Mouse (Mus musculus) heart, embryonic 11.5 days (tissue): ENCODE measurements around the gene Hcn2. TPM values are rescaled to one million over a fixed set of nuclear protein-coding genes. Genes with fewer than 3 reads are reported as not detected.
A peak's percentile ranks its signal among the peaks of the same experiment; 100 is the strongest.

ENCODE experiments used
- ATAC-seq: fragments of 200-750 bp; cut with Nextera tagmentation; replicated peaks from 2 replicates; pipeline ENCODE4 v1.8.0; 2017; ENCODE audit warnings: moderate library complexity; ENCODE audit not compliant: insufficient number of reproducible peaks, low FRiP score, low TSS enrichment
- H3K27ac ChIP-seq: fragments of 300-500 bp; sonication (generic); 2 replicates; pipeline ENCODE4 v1.5.1; 2014; ENCODE audit warnings: mild to moderate bottlenecking, low read depth, low read length
- H3K27me3 ChIP-seq: fragments of 300-500 bp; sonication (generic); 2 replicates; pipeline ENCODE4 v1.6.1; 2014; ENCODE audit warnings: mild to moderate bottlenecking, low read length, mixed read lengths; ENCODE audit not compliant: control insufficient read depth, insufficient read depth
- H3K36me3 ChIP-seq: fragments of 300-500 bp; sonication (generic); 2 replicates; pipeline ENCODE4 v1.6.1; 2014; ENCODE audit warnings: mild to moderate bottlenecking, low read length, moderate library complexity, mixed read lengths; ENCODE audit not compliant: control insufficient read depth, insufficient read depth
- H3K4me1 ChIP-seq: fragments of 300-500 bp; sonication (generic); 2 replicates; pipeline ENCODE4 v1.6.1; 2014; ENCODE audit warnings: low read length; ENCODE audit not compliant: control insufficient read depth, insufficient read depth
- H3K4me2 ChIP-seq: fragments of 300-500 bp; sonication (generic); 2 replicates; pipeline ENCODE4 v1.6.1; 2014; ENCODE audit warnings: mild to moderate bottlenecking, moderate library complexity
- H3K4me3 ChIP-seq: fragments of 300-500 bp; sonication (generic); 2 replicates; pipeline ENCODE4 v1.5.1; 2014; ENCODE audit warnings: low read depth, low read length
- H3K9ac ChIP-seq: fragments of 300-500 bp; sonication (generic); 2 replicates; pipeline ENCODE4 v1.6.1; 2014; ENCODE audit warnings: mild to moderate bottlenecking, low read depth, low read length, moderate library complexity
- H3K9me3 ChIP-seq: fragments of 300-500 bp; sonication (generic); replicated peaks from 2 replicates; pipeline ENCODE4 v1.6.1; 2016; ENCODE audit warnings: low read length; ENCODE audit not compliant: control insufficient read depth
- WGBS: fragments of 180-500 bp; shearing (Covaris S2); extraction: QIAGEN DNeasy Blood & Tissue Kit; methylation state at CpG from one replicate; pipeline ENCODE4 v1.1.7; 2014; ENCODE audit not compliant: insufficient replicate concordance; 5-methylcytosine and 5-hydroxymethylcytosine counted together
- polyA plus RNA-seq: library from polyadenylated mRNA; unstranded; fragments of >200 nt; fragmentation: Nextera tagmentation; extraction: Ambion mirVana; gene quantifications from 2 replicates; pipeline ENCODE4 v1.2.1, GENCODE M21; 2014

Hcn2 gene
- polyA plus RNA-seq, 1 experiment from 2014 or later = 0.13 TPM

DNA sequence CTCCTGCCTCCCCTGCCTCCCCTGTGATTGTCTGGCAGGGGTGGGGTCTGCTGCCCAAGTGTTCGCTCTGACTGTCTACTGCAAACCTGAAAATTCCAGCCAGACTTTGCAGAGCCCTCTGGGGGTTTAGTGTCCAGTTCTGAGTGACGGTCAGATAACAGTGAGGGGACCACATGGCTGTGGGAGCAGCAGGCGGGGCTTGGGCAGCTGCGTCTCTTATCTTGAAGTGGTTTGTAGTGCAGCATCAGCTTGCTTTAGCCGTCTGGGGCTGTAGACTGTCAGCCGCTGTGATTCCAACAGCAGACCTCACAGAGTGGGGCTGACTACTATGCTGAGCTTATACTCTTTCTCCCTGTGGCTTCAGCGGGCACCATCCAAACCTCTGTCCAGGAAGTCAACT lies 7.1 kb upstream of the Hcn2 start:
- 0 out of 2 replicates have a peak overlapping the region, but pooled peaks have one; percentile 39 for H3K9ac ChIP-seq
- H3K4me1 ChIP-seq = peaks cover 57% of the 10 kb centered on the region
- H3K27ac ChIP-seq = peak overlapping the region; percentile 66
- 14% methylated on average over 7 of the region's 7 CpGs for WGBS
- H3K4me3 ChIP-seq = peak overlapping the region; percentile 14
- peaks cover 29% of the 10 kb centered on the region for H3K36me3 ChIP-seq
- H3K27me3 ChIP-seq = 0 out of 2 replicates have a peak, but pooled peaks cover 3% of the 10 kb centered on the region
- H3K4me2 ChIP-seq = peak overlapping the region; percentile 50
- H3K9me3 ChIP-seq = no peaks in the 10 kb centered on the region
- no peak for ATAC-seq

DNA sequence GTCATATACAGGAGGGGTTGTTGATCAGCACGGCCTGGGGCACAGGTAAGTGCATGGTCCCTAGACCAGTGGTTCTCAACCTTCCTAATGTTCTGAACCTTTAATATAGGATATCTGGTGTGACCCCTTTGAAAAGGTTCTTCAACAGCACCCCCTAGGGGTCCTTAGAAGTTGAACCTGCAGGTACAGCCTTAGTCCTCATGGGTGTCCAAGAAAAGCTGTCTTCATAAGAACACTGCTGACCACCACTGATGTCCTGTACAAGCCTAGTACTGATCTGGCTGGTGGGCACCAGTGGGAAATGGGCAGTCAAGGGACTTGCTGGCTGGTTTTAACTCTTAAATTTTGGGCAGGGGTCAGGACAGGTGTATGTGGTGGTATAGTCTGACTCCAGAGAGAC lies 4.4 kb upstream of the Hcn2 start:
- no peak; the same call in 1 of the 2 replicates for ATAC-seq
- Histone ChIP-seq H3K9ac (no peak overlapping the region), H3K4me2 (no peak overlapping the region), H3K27ac (no peak overlapping the region), H3K9me3 (no peaks in the 10 kb centered on the region), H3K4me3 (no peak overlapping the region), H3K4me1 (peaks cover 43% of the 10 kb centered on the region), H3K36me3 (peaks cover 26% of the 10 kb centered on the region), H3K27me3 (peaks cover 28% of the 10 kb centered on the region)
- 83% methylated on average over 1 of the region's 1 CpGs for WGBS

- Histone ChIP-seq H3K27ac (no peak overlapping the region), H3K27me3 (peaks cover 34% of the 10 kb centered on the region), H3K4me2 (no peak overlapping the region), H3K36me3 (peaks cover 26% of the 10 kb centered on the region), H3K4me3 (no peak overlapping the region; the same call in 1 of the 2 replicates), H3K4me1 (peaks cover 41% of the 10 kb centered on the region), H3K9me3 (no peaks in the 10 kb centered on the region), H3K9ac (no peak overlapping the region)
- ATAC-seq = peak; percentile 21; the same call in 1 of the 2 replicates
- 16% methylated on average over 4 of the region's 6 CpGs for WGBS
Observed at GRCm38 (mm10) chr10:79712499-79713126, 3.8 kb upstream of the Hcn2 start.

DNA sequence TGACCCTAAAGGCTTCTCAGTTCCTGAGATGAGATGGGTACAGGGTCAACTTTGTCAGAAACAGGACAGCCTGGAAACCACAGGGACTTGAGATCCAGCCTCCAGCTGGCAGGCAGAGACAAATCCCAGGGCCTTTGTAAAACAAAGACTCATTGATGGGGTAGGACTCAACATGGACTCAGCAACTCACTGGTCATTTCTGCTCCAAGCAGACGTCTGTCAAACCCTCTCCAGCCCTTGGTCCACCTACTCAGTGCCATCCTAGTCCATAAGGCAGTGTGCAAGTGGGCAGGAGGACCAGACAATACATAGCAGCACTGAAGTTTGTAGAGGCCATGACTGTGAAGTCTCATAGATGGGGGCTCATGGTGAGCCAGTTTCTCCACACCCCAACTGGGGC lies 3.3 kb upstream of the Hcn2 start:
- H3K36me3 ChIP-seq = peaks cover 26% of the 10 kb centered on the region
- H3K27ac ChIP-seq = no peak overlapping the region
- H3K9me3 ChIP-seq = no peaks in the 10 kb centered on the region
- H3K4me3 ChIP-seq = no peak overlapping the region
- no peak for ATAC-seq
- H3K4me2 ChIP-seq = no peak overlapping the region
- H3K4me1 ChIP-seq = peaks cover 36% of the 10 kb centered on the region
- 30% methylated on average over 1 of the region's 1 CpGs for WGBS
- peaks cover 40% of the 10 kb centered on the region for H3K27me3 ChIP-seq
- no peak overlapping the region for H3K9ac ChIP-seq

DNA sequence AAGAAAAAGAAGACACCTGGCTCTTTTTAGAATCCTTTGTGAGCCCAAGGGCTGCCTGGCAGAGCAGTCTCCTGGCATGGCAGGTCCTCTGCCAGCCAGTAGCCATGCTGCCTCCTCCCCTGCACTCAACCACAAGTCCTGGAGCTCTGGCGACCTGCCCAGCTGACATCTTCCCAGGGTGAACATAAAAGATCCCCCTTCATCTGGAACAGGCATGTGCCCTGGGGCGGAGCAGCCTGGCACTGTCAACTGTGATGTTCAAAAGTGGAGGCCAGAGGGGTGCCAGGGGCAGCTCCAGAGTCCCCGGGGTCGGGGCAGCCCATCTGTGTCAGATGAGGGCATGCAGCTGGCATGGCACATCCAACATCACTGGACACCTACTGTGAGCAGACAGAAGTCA lies 1.4 kb upstream of the Hcn2 start:
- H3K9me3 ChIP-seq = no peaks in the 10 kb centered on the region
- H3K27me3 ChIP-seq = peaks cover 52% of the 10 kb centered on the region
- 63% methylated on average over 4 of the region's 4 CpGs for WGBS

DNA sequence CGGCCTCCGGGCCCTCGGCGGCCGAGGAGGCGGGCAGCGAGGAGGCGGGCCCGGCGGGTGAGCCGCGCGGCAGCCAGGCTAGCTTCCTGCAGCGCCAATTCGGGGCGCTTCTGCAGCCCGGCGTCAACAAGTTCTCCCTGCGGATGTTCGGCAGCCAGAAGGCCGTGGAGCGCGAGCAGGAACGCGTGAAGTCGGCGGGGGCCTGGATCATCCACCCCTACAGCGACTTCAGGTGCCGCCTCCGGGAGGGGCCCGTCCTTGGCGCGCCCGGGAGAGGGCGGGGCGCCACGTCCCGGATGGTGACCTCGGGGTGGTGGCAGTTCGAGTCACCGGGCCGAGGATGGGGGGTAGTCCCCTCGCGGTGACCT lies 538 bp downstream of the Hcn2 start:
- no peak overlapping the region for H3K9ac ChIP-seq
- under 1% methylated on average over 44 of the region's 44 CpGs for WGBS
- peak overlapping the region; percentile 99 for H3K4me2 ChIP-seq
- H3K4me1 ChIP-seq = peaks cover 15% of the 10 kb centered on the region
- no peaks in the 10 kb centered on the region for H3K9me3 ChIP-seq
- H3K4me3 ChIP-seq = peak overlapping the region; percentile 63
- no peak overlapping the region for H3K27ac ChIP-seq
- peaks cover 52% of the 10 kb centered on the region for H3K27me3 ChIP-seq
- no peak for ATAC-seq
- peaks cover under 1% of the 10 kb centered on the region; the same call in 1 of the 2 replicates for H3K36me3 ChIP-seq

More for the DNA sequence above, 1.4 kb upstream of the Hcn2 start:
- Histone ChIP-seq H3K4me2 (no peak overlapping the region), H3K36me3 (peaks cover 21% of the 10 kb centered on the region), H3K27ac (no peak overlapping the region), H3K4me1 (peaks cover 20% of the 10 kb centered on the region), H3K9ac (no peak overlapping the region), H3K4me3 (no peak overlapping the region)
- no peak for ATAC-seq

- Histone ChIP-seq H3K4me2 (peak overlapping the region; percentile 99), H3K36me3 (no peaks in the 10 kb centered on the region), H3K4me1 (peaks cover 11% of the 10 kb centered on the region), H3K27ac (no peak overlapping the region), H3K9me3 (no peaks in the 10 kb centered on the region), H3K27me3 (peaks cover 52% of the 10 kb centered on the region), H3K9ac (no peak overlapping the region), H3K4me3 (peak overlapping the region; percentile 63)
- ATAC-seq = no peak; the same call in 1 of the 2 replicates
- 3% methylated on average over 43 of the region's 43 CpGs for WGBS
Observed at GRCm38 (mm10) chr10:79717640-79718357, 1.4 kb downstream of the Hcn2 start.

DNA sequence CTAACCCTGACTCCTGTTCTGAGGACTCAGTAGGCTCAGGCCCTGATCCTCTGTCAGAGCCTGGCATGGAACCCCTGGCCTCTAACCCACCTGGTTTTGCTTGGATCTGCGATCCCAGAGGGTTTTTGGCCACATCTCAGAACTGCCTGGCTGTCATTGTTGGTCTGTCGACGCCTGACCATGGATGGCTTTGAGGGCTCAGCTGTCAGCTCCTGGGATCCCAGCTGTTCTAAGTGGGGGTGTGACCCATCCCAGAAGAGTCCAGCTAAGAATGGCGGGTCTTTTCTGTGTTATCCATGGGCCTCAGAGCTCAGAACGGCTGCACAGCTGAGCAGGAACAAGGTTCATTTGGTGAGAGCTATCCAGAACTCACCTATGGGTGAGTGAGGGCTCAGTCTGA lies 4.7 kb downstream of the Hcn2 start:
- ATAC-seq = no peak
- H3K4me1 ChIP-seq = peaks cover 11% of the 10 kb centered on the region

More for the DNA sequence above, 4.7 kb downstream of the Hcn2 start:
- Histone ChIP-seq H3K4me2 (no peak overlapping the region), H3K9me3 (no peaks in the 10 kb centered on the region), H3K36me3 (no peaks in the 10 kb centered on the region), H3K27me3 (peaks cover 33% of the 10 kb centered on the region), H3K4me3 (no peak overlapping the region), H3K27ac (no peak overlapping the region), H3K9ac (no peak overlapping the region)
- WGBS = 45% methylated on average over 5 of the region's 5 CpGs
